Mouse (Mus musculus) midbrain, embryonic 16.5 days (tissue): ENCODE measurements around the gene Kcnh2. TPM values are rescaled to one million over a fixed set of nuclear protein-coding genes. Genes with fewer than 3 reads are reported as not detected.

Experiments used
- ATAC-seq: fragments of 200-750 bp; cut with Nextera tagmentation; 2 replicates; pipeline ENCODE4 v1.8.0; 2017; ENCODE audit warnings: moderate TSS enrichment
- H3K27ac ChIP-seq: fragments of 300-500 bp; sonication (generic); 2 replicates; pipeline ENCODE4 v1.5.1; 2014; ENCODE audit warnings: mild to moderate bottlenecking, low read length, mixed read lengths
- H3K27me3 ChIP-seq: fragments of 300-500 bp; sonication (generic); 2 replicates; pipeline ENCODE4 v1.6.1; 2014; ENCODE audit warnings: low read depth, low read length, mixed read lengths; ENCODE audit not compliant: control insufficient read depth, insufficient read depth
- H3K36me3 ChIP-seq: fragments of 300-500 bp; sonication (generic); 2 replicates; pipeline ENCODE4 v1.6.1; 2014; ENCODE audit warnings: mild to moderate bottlenecking, low read length, moderate library complexity, mixed read lengths; ENCODE audit not compliant: control insufficient read depth, insufficient read depth
- H3K4me1 ChIP-seq: fragments of 300-500 bp; sonication (generic); 2 replicates; pipeline ENCODE4 v1.6.1; 2014; ENCODE audit warnings: mild to moderate bottlenecking, low read length, mixed read lengths; ENCODE audit not compliant: control insufficient read depth, insufficient read depth
- H3K4me2 ChIP-seq: fragments of 300-500 bp; sonication (generic); 2 replicates; pipeline ENCODE4 v1.6.1; 2014; ENCODE audit warnings: mild to moderate bottlenecking, low read length, mixed read lengths
- H3K4me3 ChIP-seq: fragments of 300-500 bp; sonication (generic); 2 replicates; pipeline ENCODE4 v1.5.1; 2014; ENCODE audit warnings: low read depth, mild to moderate bottlenecking, low read length, moderate library complexity, mixed read lengths
- H3K9ac ChIP-seq: fragments of 300-500 bp; sonication (generic); 2 replicates; pipeline ENCODE4 v1.6.1; 2014; ENCODE audit warnings: low read depth, low read length, mixed read lengths
- H3K9me3 ChIP-seq: fragments of 300-500 bp; sonication (generic); replicated peaks from 2 replicates; pipeline ENCODE4 v1.6.1; 2014; ENCODE audit warnings: mild to moderate bottlenecking, low read length, mixed read lengths; ENCODE audit not compliant: control insufficient read depth, poor library complexity, severe bottlenecking
- WGBS: fragments of 180-500 bp; shearing (Covaris S2); extraction: QIAGEN DNeasy Blood & Tissue Kit; methylation state at CpG from one replicate; pipeline ENCODE4 v1.1.7; 2014; 5-methylcytosine and 5-hydroxymethylcytosine counted together
- polyA plus RNA-seq: library from polyadenylated mRNA; unstranded; fragments of >200 nt; fragmentation: Nextera tagmentation; extraction: Ambion mirVana; gene quantifications from 2 replicates; pipeline ENCODE4 v1.2.1, GENCODE M21; 2015

Kcnh2 gene
- polyA plus RNA-seq, 1 experiment from 2014 or later, result 11.7 TPM

GRCm38 (mm10) chr5:24352251-24352859 lies 951 bp upstream of the Kcnh2 start:
- Histone ChIP-seq H3K4me2 (peak overlapping the region; percentile 78), H3K4me3 (peak overlapping the region; percentile 80), H3K9ac (peak overlapping the region; percentile 85), H3K27ac (peak overlapping the region; percentile 93), H3K4me1 (peaks cover 47% of the 10 kb centered on the region), H3K9me3 (no peaks in the 10 kb centered on the region), H3K27me3 (no peaks in the 10 kb centered on the region), H3K36me3 (no peaks in the 10 kb centered on the region)
- under 1% methylated on average over 24 of the region's 24 CpGs for WGBS
- ATAC-seq, result peak; percentile 30

DNA sequence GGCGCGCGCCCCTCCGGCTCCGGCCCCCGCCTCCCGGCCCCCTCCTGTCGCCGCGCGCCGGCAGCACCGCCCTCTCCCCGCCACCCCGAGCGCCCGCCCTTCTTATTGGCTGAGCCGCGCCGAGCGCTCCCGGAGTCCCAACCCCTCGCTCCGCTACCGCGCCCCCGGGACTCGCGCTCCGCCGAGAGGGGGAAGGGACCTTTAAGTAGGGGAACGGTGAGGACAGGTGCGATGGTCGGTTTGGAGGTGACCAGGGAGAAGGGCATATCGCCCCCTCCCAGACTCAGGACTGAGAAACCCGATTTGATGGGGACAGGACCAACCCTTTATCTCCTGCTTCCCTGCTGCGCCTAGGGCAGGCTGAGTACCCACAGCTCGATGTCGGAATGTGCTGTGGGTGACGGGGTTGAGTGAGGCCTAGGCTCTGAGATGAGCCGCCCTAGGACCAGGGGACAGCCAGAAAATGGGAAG lies 332 bp upstream of the Kcnh2 start:
- 0% methylated on average over 26 of the region's 41 CpGs for WGBS
- Histone ChIP-seq H3K4me3 (peak overlapping the region; percentile 80), H3K9me3 (no peaks in the 10 kb centered on the region), H3K4me1 (peaks cover 47% of the 10 kb centered on the region), H3K4me2 (peak overlapping the region; percentile 78), H3K9ac (peak overlapping the region; percentile 85), H3K27me3 (no peaks in the 10 kb centered on the region), H3K27ac (peak overlapping the region; percentile 93), H3K36me3 (no peaks in the 10 kb centered on the region)
- ATAC-seq, result peak; percentile 87

DNA sequence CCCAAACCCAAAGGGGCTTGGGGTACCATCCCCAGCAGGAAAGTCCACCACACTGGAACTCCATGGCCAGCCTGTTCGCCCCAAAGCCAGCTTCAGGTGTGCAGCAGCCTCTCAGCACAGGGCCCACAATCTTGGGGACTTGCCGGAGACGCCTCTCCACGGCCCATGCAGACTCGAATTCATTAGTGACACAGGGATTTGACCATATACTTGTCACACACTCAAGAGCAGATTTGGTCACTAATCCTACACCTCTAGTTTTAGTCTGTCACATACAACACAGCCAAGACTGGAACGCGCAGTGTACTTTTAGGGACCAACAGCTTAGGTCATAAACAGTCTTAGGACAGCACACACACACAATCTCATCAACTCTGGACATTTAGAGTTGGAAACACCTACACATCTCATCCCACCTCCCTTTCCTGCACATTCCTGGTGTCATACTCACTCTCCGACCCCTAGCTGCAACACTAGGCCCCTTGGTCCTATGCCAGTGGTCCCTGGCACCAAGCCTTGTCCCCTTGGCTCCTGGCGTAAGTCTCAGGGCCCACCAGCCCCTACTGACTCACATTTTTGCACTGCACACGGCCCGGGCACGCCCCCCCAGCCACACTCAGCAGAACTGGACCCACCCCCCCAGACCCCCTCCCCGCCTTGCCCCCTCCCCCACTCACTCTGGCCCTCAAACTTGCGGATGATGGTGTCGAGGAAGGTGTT lies 713 bp downstream of the Kcnh2 start:
- Histone ChIP-seq H3K9ac (peak overlapping the region; percentile 85), H3K27me3 (no peaks in the 10 kb centered on the region), H3K9me3 (no peaks in the 10 kb centered on the region), H3K4me2 (peak overlapping the region; percentile 78), H3K36me3 (no peaks in the 10 kb centered on the region), H3K4me3 (peak overlapping the region; percentile 80), H3K4me1 (peaks cover 47% of the 10 kb centered on the region), H3K27ac (peak overlapping the region; percentile 93)
- 29% methylated on average over 12 of the region's 15 CpGs for WGBS
- no peak for ATAC-seq

- Histone ChIP-seq H3K9me3 (no peaks in the 10 kb centered on the region), H3K4me3 (peak overlapping the region; percentile 80), H3K9ac (peak overlapping the region; percentile 85), H3K27me3 (no peaks in the 10 kb centered on the region), H3K4me2 (peak overlapping the region; percentile 78), H3K36me3 (no peaks in the 10 kb centered on the region), H3K27ac (no peak overlapping the region), H3K4me1 (peaks cover 51% of the 10 kb centered on the region)
- ATAC-seq, result no peak
- 44% methylated on average over 3 of the region's 3 CpGs for WGBS
Measured at GRCm38 (mm10) chr5:24350073-24350472, 1.3 kb downstream of the Kcnh2 start.

DNA sequence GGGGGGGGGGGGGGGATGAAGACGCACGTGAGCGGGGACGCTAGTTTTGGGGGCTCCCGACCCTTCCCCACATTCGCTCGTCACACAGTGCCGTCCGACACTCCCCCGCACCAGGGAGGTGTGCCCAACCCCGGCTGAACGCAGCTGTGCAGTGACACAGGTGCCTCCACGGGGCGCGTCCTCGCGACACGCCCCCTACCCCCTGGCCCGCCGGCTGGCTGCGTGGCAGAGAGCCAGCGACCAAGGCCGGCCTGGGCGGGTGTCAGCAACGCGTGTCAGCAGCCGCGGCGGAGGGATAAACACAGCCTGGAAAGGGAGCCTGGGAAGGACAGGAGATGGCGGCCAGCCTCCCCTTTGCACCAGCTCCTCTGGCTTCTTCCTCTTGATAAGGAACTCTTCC lies 2.9 kb downstream of the Kcnh2 start:
- H3K27ac ChIP-seq, result peak overlapping the region; percentile 64
- WGBS, result 0% methylated on average over 19 of the region's 30 CpGs
- peak overlapping the region; percentile 99 for H3K4me2 ChIP-seq
- no peaks in the 10 kb centered on the region for H3K36me3 ChIP-seq
- H3K4me3 ChIP-seq, result peak overlapping the region; percentile 56
- no peak for ATAC-seq
- H3K27me3 ChIP-seq, result no peaks in the 10 kb centered on the region
- H3K4me1 ChIP-seq, result peaks cover 66% of the 10 kb centered on the region
- H3K9me3 ChIP-seq, result no peaks in the 10 kb centered on the region
- peak overlapping the region; percentile 70 for H3K9ac ChIP-seq

DNA sequence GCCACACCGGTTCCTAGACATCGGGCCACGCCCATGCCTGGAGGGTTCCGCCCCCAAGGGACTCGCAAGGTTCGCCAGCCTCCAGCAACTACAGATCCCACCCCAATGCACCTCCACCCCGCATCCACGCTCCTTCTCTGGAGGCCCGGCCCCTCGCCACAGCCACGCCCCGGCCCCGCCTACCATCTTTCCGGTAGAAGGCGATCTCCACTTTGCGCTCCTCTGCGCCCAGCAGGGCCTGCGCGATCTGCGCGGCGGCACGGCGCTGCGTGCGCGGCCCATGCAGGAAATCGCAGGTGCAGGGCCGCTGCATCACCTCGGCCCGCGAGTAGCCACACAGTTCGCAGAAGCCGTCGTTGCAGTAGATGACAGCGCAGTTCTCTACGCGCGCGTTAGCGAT lies 3.3 kb downstream of the Kcnh2 start:
- WGBS, result 0% methylated on average over 41 of the region's 41 CpGs
- no peaks in the 10 kb centered on the region for H3K27me3 ChIP-seq
- no peaks in the 10 kb centered on the region for H3K9me3 ChIP-seq
- ATAC-seq, result peak; percentile 26
- H3K4me2 ChIP-seq, result peak overlapping the region; percentile 99
- H3K36me3 ChIP-seq, result no peaks in the 10 kb centered on the region
- H3K9ac ChIP-seq, result peak overlapping the region; percentile 70
- H3K4me3 ChIP-seq, result peak overlapping the region; percentile 56
- peak overlapping the region; percentile 64; the same call in 1 of the 2 replicates for H3K27ac ChIP-seq
- H3K4me1 ChIP-seq, result peaks cover 68% of the 10 kb centered on the region

GRCm38 (mm10) chr5:24347186-24347875 lies 4.1 kb downstream of the Kcnh2 start:
- H3K27me3 ChIP-seq, result no peaks in the 10 kb centered on the region
- WGBS, result 57% methylated on average over 7 of the region's 7 CpGs
- peaks cover 61% of the 10 kb centered on the region for H3K4me1 ChIP-seq
- H3K27ac ChIP-seq, result no peak overlapping the region
- no peak overlapping the region; the same call in 1 of the 2 replicates for H3K9ac ChIP-seq
- H3K36me3 ChIP-seq, result no peaks in the 10 kb centered on the region
- no peak for ATAC-seq
- H3K4me3 ChIP-seq, result peak overlapping the region; percentile 56
- H3K4me2 ChIP-seq, result peak overlapping the region; percentile 99
- no peaks in the 10 kb centered on the region for H3K9me3 ChIP-seq

DNA sequence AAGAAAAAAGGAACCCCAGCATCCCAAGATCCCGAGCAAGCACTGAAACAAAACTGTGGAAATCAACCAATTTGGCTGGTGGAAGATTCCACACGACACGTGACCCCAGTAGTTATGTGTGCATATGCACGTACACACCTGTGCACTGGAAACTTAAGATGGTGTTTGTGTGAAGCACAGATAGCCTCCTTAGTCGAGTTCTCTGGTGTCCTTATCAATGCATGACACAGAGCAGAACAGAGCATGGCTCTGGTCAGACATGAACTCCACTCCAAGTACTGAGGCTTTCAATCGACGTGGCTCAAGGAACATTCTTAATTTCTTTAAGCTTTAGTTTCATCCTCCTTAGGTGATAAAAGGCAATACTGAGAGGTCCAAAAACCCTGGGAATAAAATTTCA lies 5.1 kb downstream of the Kcnh2 start:
- Histone ChIP-seq H3K4me3 (no peak overlapping the region), H3K36me3 (no peaks in the 10 kb centered on the region), H3K9me3 (no peaks in the 10 kb centered on the region), H3K27ac (no peak overlapping the region), H3K27me3 (no peaks in the 10 kb centered on the region), H3K4me2 (no peak overlapping the region), H3K4me1 (peaks cover 56% of the 10 kb centered on the region), H3K9ac (no peak overlapping the region)
- ATAC-seq, result no peak
- WGBS, result 91% methylated on average over 7 of the region's 7 CpGs
